Mouse (Mus musculus) midbrain, embryonic 16.5 days (tissue): ENCODE data around the gene Orai2. TPM values are rescaled to one million over a fixed set of nuclear protein-coding genes. Genes with fewer than 3 reads are reported as not detected.
"Not testable (repeated sequence)": the region's sequence is repeated elsewhere in the genome, so short reads cannot be mapped to it uniquely, and the experiment has no call there.

Experiments used
- ATAC-seq: fragments of 200-750 bp; cut with Nextera tagmentation; 2 replicates; pipeline ENCODE4 v1.8.0; 2017; ENCODE audit warnings: moderate TSS enrichment
- H3K27ac ChIP-seq: fragments of 300-500 bp; sonication (generic); 2 replicates; pipeline ENCODE4 v1.5.1; 2014; ENCODE audit warnings: mild to moderate bottlenecking, low read length, mixed read lengths
- H3K27me3 ChIP-seq: fragments of 300-500 bp; sonication (generic); 2 replicates; pipeline ENCODE4 v1.6.1; 2014; ENCODE audit warnings: low read depth, low read length, mixed read lengths; ENCODE audit not compliant: control insufficient read depth, insufficient read depth
- H3K36me3 ChIP-seq: fragments of 300-500 bp; sonication (generic); 2 replicates; pipeline ENCODE4 v1.6.1; 2014; ENCODE audit warnings: mild to moderate bottlenecking, low read length, moderate library complexity, mixed read lengths; ENCODE audit not compliant: control insufficient read depth, insufficient read depth
- H3K4me1 ChIP-seq: fragments of 300-500 bp; sonication (generic); 2 replicates; pipeline ENCODE4 v1.6.1; 2014; ENCODE audit warnings: mild to moderate bottlenecking, low read length, mixed read lengths; ENCODE audit not compliant: control insufficient read depth, insufficient read depth
- H3K4me2 ChIP-seq: fragments of 300-500 bp; sonication (generic); 2 replicates; pipeline ENCODE4 v1.6.1; 2014; ENCODE audit warnings: mild to moderate bottlenecking, low read length, mixed read lengths
- H3K4me3 ChIP-seq: fragments of 300-500 bp; sonication (generic); 2 replicates; pipeline ENCODE4 v1.5.1; 2014; ENCODE audit warnings: low read depth, mild to moderate bottlenecking, low read length, moderate library complexity, mixed read lengths
- H3K9ac ChIP-seq: fragments of 300-500 bp; sonication (generic); 2 replicates; pipeline ENCODE4 v1.6.1; 2014; ENCODE audit warnings: low read depth, low read length, mixed read lengths
- H3K9me3 ChIP-seq: fragments of 300-500 bp; sonication (generic); replicated peaks from 2 replicates; pipeline ENCODE4 v1.6.1; 2014; ENCODE audit warnings: mild to moderate bottlenecking, low read length, mixed read lengths; ENCODE audit not compliant: control insufficient read depth, poor library complexity, severe bottlenecking
- WGBS: fragments of 180-500 bp; shearing (Covaris S2); extraction: QIAGEN DNeasy Blood & Tissue Kit; methylation state at CpG from one replicate; pipeline ENCODE4 v1.1.7; 2014; 5-methylcytosine and 5-hydroxymethylcytosine counted together
- polyA plus RNA-seq: library from polyadenylated mRNA; unstranded; fragments of >200 nt; fragmentation: Nextera tagmentation; extraction: Ambion mirVana; gene quantifications from 2 replicates; pipeline ENCODE4 v1.2.1, GENCODE M21; 2015

Gene Orai2
- polyA plus RNA-seq, 1 experiment from 2014 or later = 52.0 TPM

DNA sequence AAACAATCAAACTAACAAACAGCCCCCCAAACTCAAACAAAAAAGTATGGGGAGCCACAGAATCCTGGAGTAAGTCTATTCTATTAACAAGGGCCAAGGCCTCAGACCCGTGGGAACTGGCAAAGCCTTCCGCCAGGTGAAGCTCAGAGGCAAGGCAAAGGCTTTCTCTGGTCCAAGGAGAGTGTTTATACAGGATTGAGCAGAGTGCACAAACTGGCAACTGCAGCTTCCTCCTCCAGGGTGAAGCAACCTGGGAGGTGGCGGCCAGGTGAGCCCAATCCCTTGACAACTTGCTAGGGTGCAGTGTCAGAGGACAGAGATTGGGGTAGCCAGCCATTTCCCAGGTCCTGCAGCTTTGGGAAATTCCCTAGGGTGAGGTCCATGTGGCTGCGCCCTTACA is 3.2 kb downstream of the Orai2 start:
- H3K4me2 ChIP-seq = no peak overlapping the region
- no peaks in the 10 kb centered on the region for H3K9me3 ChIP-seq
- no peak overlapping the region for H3K4me3 ChIP-seq
- H3K36me3 ChIP-seq = peaks cover 3% of the 10 kb centered on the region; the same call in 1 of the 2 replicates
- H3K27ac ChIP-seq = no peak overlapping the region
- no peaks in the 10 kb centered on the region for H3K27me3 ChIP-seq
- peaks cover 14% of the 10 kb centered on the region for H3K4me1 ChIP-seq
- H3K9ac ChIP-seq = no peak overlapping the region
- 93% methylated on average over 4 of the region's 4 CpGs for WGBS
- no peak for ATAC-seq

DNA sequence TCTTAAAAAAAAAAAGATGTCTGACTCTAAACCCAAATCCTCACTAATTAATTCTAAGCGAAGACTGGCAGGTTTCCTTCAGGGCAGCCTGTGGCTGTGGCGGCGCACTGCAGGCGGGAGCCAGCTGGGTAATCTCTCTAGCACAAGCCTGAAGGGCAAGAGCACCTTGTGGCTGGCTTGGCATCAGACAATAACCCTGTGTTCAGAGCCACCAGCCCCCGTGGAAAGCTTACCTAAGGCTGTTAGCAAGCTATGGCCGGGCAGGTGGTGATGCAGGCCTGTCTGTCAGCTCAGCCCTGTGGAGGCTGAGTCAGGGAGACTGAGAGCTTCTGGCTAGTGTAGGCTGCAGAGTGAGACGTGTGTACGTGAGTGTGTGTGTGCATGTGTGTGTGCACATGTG is 5.3 kb downstream of the Orai2 start:
- Histone ChIP-seq H3K9ac (no peak overlapping the region), H3K4me1 (peaks cover 5% of the 10 kb centered on the region), H3K9me3 (no peaks in the 10 kb centered on the region), H3K27ac (peak overlapping the region; percentile 40), H3K4me2 (no peak overlapping the region), H3K27me3 (no peaks in the 10 kb centered on the region), H3K36me3 (peaks cover 8% of the 10 kb centered on the region), H3K4me3 (no peak overlapping the region)
- ATAC-seq = no peak
- 60% methylated on average over 8 of the region's 8 CpGs for WGBS

DNA sequence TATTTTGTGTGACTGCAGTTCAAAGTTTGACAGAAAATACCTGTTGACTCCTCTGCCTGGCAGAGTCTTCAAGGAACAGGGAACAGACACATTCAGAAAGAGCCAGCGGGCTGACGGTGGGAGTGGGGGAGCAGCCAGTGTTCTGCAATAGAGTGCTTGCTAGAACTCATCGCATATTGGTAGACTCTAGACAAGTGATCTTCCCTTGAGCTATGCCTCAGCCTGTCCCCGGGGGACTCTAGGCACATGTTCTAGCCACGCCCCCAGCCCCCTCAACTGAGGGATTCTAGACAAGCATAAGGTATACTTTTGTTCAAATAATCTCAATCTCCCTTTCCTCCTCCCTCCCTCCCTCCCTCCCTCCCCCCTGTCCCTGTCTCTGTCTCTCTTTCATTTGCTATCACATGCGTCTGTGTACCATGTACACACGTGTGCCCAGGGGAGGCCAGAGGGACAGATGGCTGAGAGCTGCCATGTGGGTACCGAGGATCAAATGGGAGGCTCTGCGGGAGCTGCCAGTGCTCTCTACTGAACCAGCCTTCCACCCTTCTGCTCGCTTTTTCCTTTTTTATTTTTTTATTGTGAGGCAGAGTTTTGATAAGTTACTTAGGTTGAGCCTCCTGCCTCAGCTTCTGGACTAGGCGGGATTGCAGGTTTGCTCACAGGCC is 6.6 kb downstream of the Orai2 start:
- Histone ChIP-seq H3K4me1 (no peaks in the 10 kb centered on the region), H3K4me2 (no peak overlapping the region), H3K36me3 (peaks cover 9% of the 10 kb centered on the region), H3K4me3 (no peak overlapping the region), H3K9me3 (no peaks in the 10 kb centered on the region), H3K27me3 (no peaks in the 10 kb centered on the region), H3K9ac (no peak overlapping the region), H3K27ac (no peak overlapping the region; the same call in 1 of the 2 replicates)
- no peak for ATAC-seq
- 57% methylated on average over 11 of the region's 11 CpGs for WGBS

DNA sequence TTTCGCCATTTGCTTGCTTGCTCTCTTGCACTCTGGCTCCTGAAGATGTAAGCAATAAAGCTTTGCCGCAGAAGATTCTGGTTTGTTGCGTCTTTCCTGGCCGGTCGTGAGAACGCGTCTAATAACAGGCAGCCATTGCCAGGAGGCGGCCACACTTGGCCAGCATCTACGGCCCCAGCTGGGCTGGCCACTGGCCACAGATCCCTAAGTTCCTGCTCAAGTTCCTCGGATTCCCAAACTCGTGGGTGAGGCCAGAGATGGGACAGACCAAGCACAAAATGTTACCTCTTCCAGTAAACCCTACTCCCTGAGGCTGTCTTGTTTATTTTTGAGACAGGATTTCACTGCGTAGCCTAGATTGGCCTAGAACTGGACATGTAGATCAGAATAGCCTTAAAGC is 10.4 kb downstream of the Orai2 start:
- not testable (repeated sequence) for H3K4me2 ChIP-seq, H3K9ac ChIP-seq, ATAC-seq, H3K4me1 ChIP-seq, H3K9me3 ChIP-seq, H3K4me3 ChIP-seq, H3K27me3 ChIP-seq, H3K36me3 ChIP-seq, H3K27ac ChIP-seq
- 86% methylated on average over 10 of the region's 12 CpGs for WGBS

DNA sequence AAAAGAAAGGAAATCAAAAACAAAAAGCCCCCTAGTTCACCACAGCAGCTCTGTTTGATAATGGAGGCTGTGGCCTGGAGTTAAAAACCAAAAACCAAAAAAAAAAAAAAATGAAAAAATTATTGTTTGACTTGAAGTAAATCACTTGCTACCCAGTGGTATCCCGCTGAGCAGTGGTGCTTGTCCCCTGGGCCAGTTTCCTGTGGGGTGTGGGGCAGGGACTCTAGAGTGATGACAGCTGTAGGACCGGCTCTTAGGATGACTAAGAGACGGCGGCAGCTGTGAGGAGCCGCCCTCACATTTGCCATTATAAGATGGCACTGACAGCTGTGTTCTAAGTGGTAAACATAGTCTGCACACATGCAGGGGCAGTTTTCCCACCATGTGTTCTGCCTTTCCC is 15.1 kb downstream of the Orai2 start:
- no peak overlapping the region for H3K27ac ChIP-seq

DNA sequence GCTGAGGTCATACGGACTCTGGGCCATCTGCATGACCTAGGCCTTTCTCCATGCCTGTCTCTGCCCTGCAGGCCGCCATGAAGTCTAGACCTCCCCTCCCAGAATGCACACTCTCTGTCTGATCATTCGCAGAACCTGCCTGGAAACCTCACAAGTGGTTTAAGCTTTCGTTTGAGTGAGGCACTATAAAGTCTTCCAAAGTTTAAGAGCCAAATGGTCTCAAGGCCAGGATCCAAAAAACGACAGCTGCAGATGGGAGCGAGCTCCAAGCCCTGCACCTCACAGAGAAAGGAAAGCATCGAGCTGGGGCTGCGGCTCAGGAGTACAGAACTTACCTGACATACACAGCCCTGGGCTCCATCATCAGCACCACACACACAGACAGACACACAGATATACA is 18.1 kb downstream of the Orai2 start:
- Histone ChIP-seq H3K27me3 (no peaks in the 10 kb centered on the region), H3K9ac (no peak overlapping the region), H3K4me1 (no peaks in the 10 kb centered on the region), H3K9me3 (no peaks in the 10 kb centered on the region), H3K36me3 (0 out of 2 replicates have a peak, but pooled peaks cover 3% of the 10 kb centered on the region), H3K27ac (no peak overlapping the region), H3K4me2 (no peak overlapping the region), H3K4me3 (no peak overlapping the region)
- ATAC-seq = no peak
- 84% methylated on average over 8 of the region's 8 CpGs for WGBS

More for the DNA sequence above, 15.1 kb downstream of the Orai2 start:
- Histone ChIP-seq H3K4me3 (no peak overlapping the region), H3K9ac (no peak overlapping the region), H3K4me1 (no peaks in the 10 kb centered on the region), H3K36me3 (peaks cover 6% of the 10 kb centered on the region), H3K9me3 (no peaks in the 10 kb centered on the region), H3K27me3 (no peaks in the 10 kb centered on the region), H3K4me2 (no peak overlapping the region)
- no peak for ATAC-seq
- WGBS = 90% methylated on average over 5 of the region's 5 CpGs

DNA sequence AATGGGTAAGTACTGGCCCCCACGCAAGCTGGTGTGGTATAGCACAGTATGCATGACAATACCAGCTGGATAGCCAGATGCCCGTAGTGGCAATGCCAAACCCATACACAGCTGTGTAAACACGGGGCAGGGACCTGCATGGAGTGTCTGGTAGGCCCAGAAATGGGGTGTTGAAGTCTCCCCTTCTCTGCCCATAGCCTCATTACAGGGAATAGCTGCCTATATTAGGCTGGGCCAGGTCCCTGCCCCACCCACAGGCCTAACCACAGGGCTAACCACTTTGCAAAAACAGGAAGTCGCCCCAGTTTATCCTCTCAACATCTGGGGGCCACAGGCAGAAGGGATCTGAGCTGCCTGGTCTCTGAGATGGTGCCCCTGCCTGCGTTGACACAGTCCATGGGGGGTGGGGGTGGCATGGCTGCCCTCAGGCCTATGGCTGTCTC is 21.4 kb downstream of the Orai2 start:
- H3K36me3 ChIP-seq, H3K9me3 ChIP-seq, H3K9ac ChIP-seq, H3K27ac ChIP-seq, H3K4me2 ChIP-seq, ATAC-seq, H3K4me3 ChIP-seq, H3K4me1 ChIP-seq, H3K27me3 ChIP-seq: not testable (repeated sequence)
- WGBS = 81% methylated on average over 5 of the region's 5 CpGs

DNA sequence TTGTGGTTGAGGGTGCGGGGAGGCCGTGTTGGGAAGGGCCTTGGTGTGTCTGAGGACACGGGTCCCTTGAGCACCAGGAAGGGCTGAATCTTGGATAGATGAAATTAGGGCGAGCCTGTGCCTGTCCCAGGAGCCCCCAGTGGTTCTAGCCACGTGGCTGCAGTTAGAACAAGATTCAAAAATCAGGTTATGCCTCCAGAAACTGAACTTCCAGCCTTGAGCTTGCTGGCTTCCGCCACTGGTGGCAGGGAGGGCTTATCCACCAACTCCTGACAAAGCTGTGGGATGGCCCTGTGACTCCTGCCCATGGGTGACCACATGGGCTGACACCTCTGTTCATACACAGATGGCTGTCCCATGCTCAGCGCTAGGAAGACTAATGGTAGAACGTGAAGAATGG is 22.8 kb downstream of the Orai2 start:
- no peak overlapping the region for H3K27ac ChIP-seq
- 75% methylated on average over 8 of the region's 8 CpGs for WGBS
- no peak overlapping the region for H3K9ac ChIP-seq
- no peak for ATAC-seq
- no peak overlapping the region for H3K4me3 ChIP-seq
- no peak overlapping the region for H3K4me2 ChIP-seq
- H3K27me3 ChIP-seq = no peaks in the 10 kb centered on the region
- no peaks in the 10 kb centered on the region for H3K4me1 ChIP-seq
- no peaks in the 10 kb centered on the region for H3K9me3 ChIP-seq
- no peaks in the 10 kb centered on the region for H3K36me3 ChIP-seq

DNA sequence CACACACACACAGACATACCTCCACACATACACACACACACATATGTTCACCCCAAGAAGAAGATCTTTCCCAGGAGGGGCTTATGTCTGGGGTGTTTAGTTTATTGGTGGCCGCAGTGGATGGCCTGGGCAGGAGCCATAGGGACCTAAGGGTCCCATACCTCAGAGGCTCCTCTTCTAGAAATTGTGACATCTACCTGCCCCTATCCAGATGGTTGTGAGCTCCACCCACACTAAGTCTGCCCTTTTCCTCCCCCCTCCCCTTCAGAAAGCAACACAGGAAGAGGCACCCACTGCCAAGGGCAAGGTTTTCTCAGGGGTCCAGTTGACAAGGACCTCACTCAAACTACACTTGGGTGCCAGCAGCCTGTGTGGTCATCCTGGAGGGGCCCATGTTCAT is 23.6 kb downstream of the Orai2 start:
- no peak overlapping the region for H3K4me3 ChIP-seq
- H3K9ac ChIP-seq = no peak overlapping the region
- WGBS = 94% methylated on average over 1 of the region's 1 CpGs
- H3K4me2 ChIP-seq = no peak overlapping the region
- 0 out of 2 replicates have a peak, but pooled peaks cover 3% of the 10 kb centered on the region for H3K36me3 ChIP-seq
- no peaks in the 10 kb centered on the region for H3K9me3 ChIP-seq
- no peak for ATAC-seq
- H3K27ac ChIP-seq = no peak overlapping the region
- no peaks in the 10 kb centered on the region for H3K4me1 ChIP-seq
- no peaks in the 10 kb centered on the region for H3K27me3 ChIP-seq
